Mouse (Mus musculus): ENCODE measurements around the gene Avil.

- no peak for TF ChIP-seq CTCF (IDR thresholded peaks at IDR 0.05)
- TF ChIP-seq EP300 (IDR thresholded peaks at IDR 0.05), result no peak
These were observed 61.0 kb downstream of the Avil start for GRCm38 (mm10) chr10:127061513-127061912.

Measured in lung, postnatal 0 days (tissue).